Mouse (Mus musculus) ES-E14 (cell line): ENCODE data around the gene Rreb1.

ENCODE experiments used
- HCFC1 ChIP-seq: IDR thresholded peaks from 2 replicates; pipeline ENCODE4 v1.6.1; 2012; ENCODE audit warnings: low read length, inconsistent platforms, borderline replicate concordance; ENCODE audit not compliant: insufficient read depth
- MAFK ChIP-seq: IDR thresholded peaks from 2 replicates; pipeline ENCODE4 v1.6.1; 2014; ENCODE audit warnings: mild to moderate bottlenecking, low read depth, low read length, inconsistent platforms; ENCODE audit not compliant: insufficient read depth
- ZC3H11A ChIP-seq: IDR thresholded peaks from 2 replicates; pipeline ENCODE4 v1.6.1; 2012; ENCODE audit warnings: low read depth, mild to moderate bottlenecking, inconsistent platforms, low read length, borderline replicate concordance

- TF ChIP-seq MAFK (no peak), ZC3H11A (no peak), HCFC1 (no peak)
Observed at GRCm38 (mm10) chr13:37940649-37941048, 162.4 kb downstream of the Rreb1 start.
